19 mouse cellular contexts compared by ENCODE assay signal in genomic region chr4:90218520-90218919, GRCm38 (mm10). TPM values are rescaled to one million over a fixed set of nuclear protein-coding genes. Genes with fewer than 3 reads are reported as not detected.
DNase-seq lines count a peak whose midpoint lies in the region; ATAC-seq lines count a peak whose summit lies in the region.
"Had no signal": no experiment of that assay in that cellular context is flagged by ENCODE, and none has a peak within 500 bp of the region (broad histone marks: within the 10 kb centered on the region; RNA-seq: fewer than 3 reads in every experiment).

Gene Zfp352 (plus strand): TSS chr4:90218820.

- no peak for ATAC-seq in midbrain, embryonic 11.5 days (ENCODE audit: low FRiP score)
- no peak for ATAC-seq in midbrain, embryonic 14.5 days (ENCODE audit: low FRiP score, low TSS enrichment)
- ATAC-seq: activated CD4-positive, CD25-positive, alpha-beta regulatory T cell, adult 4 months; CD4-positive, CD25-positive, alpha-beta regulatory T cell, adult 4 months; Patski had no signal

- H3K4me1 ChIP-seq in midbrain, embryonic 11.5 days (ENCODE audit: control insufficient read depth, insufficient read depth, low read length) = no peaks in the 10 kb centered on the region
- H3K4me1 ChIP-seq in midbrain, embryonic 14.5 days (ENCODE audit: control insufficient read depth, insufficient read depth, low read length) = no peaks in the 10 kb centered on the region

- peak; percentile 39 for DNase-seq in midbrain, embryonic 11.5 days (ENCODE audit: low spot score, missing footprints)
- DNase-seq in midbrain, embryonic 14.5 days = no peak
- DNase-seq: adrenal gland, adult 2 months; adrenal gland, adult 8-10 months; adrenal gland, postnatal 10 days; adrenal gland, postnatal 14 days; adrenal gland, postnatal 25 days; adrenal gland, postnatal 36 days; B cell, adult 2 months; cerebellum, adult 11 months; cerebellum, adult 11-12 months; cerebellum, adult 18-20 months; cerebellum, adult 2 months had no signal

- H3K9ac ChIP-seq in midbrain, embryonic 11.5 days (ENCODE audit: low read length) = no peak within 1 kb of the TSS
- no peak within 1 kb of the TSS for H3K9ac ChIP-seq in midbrain, embryonic 14.5 days (replicated peaks; ENCODE audit: low read length)

- no peaks in the 10 kb centered on the region for H3K36me3 ChIP-seq in midbrain, embryonic 11.5 days (ENCODE audit: control insufficient read depth, insufficient read depth, low read length)
- no peaks in the 10 kb centered on the region for H3K36me3 ChIP-seq in midbrain, embryonic 14.5 days (ENCODE audit: control insufficient read depth, insufficient read depth, low read length)
- H3K36me3 ChIP-seq: G1E had no signal

- H3K4me3 ChIP-seq in midbrain, embryonic 11.5 days (ENCODE audit: low read depth, low read length) = no peak within 1 kb of the TSS
- H3K4me3 ChIP-seq in midbrain, embryonic 14.5 days (replicated peaks; ENCODE audit: low read depth, low read length) = no peak within 1 kb of the TSS

- no peak within 1 kb of the TSS for H3K27ac ChIP-seq in midbrain, embryonic 11.5 days (ENCODE audit: low read depth, low read length)
- no peak within 1 kb of the TSS for H3K27ac ChIP-seq in midbrain, embryonic 14.5 days (replicated peaks; ENCODE audit: low read depth, low read length)

- H3K9me3 ChIP-seq in midbrain, embryonic 11.5 days (ENCODE audit: control insufficient read depth, low read length) = no peaks in the 10 kb centered on the region
- H3K9me3 ChIP-seq in midbrain, embryonic 14.5 days (ENCODE audit: control insufficient read depth, low read length) = no peaks in the 10 kb centered on the region

- 84% methylated on average over 2 of the region's 2 CpGs for WGBS in midbrain, embryonic 11.5 days
- WGBS in midbrain, embryonic 14.5 days = 93% methylated on average over 2 of the region's 2 CpGs

- no peak within 1 kb of the TSS for H3K4me2 ChIP-seq in midbrain, embryonic 11.5 days
- no peak within 1 kb of the TSS for H3K4me2 ChIP-seq in midbrain, embryonic 14.5 days (ENCODE audit: low read length)

- H3K27me3 ChIP-seq in midbrain, embryonic 11.5 days (ENCODE audit: control insufficient read depth, insufficient read depth, low read length) = no peaks in the 10 kb centered on the region
- H3K27me3 ChIP-seq in midbrain, embryonic 14.5 days (ENCODE audit: control insufficient read depth, insufficient read depth, low read length) = no peaks in the 10 kb centered on the region
- H3K27me3 ChIP-seq: CH12.LX, Patski had no signal

RNA-seq across cellular contexts. Expression of gene Zfp352, which starts in this region (rescaled TPM):
- polyA plus RNA-seq in midbrain, embryonic 11.5 days (2014; fragmentation: Nextera tagmentation; extraction: Ambion mirVana) = not detected in 2 replicates
- not detected in 2 replicates for polyA plus RNA-seq in midbrain, embryonic 14.5 days (2014; fragmentation: Nextera tagmentation; extraction: Ambion mirVana)
- polyA plus RNA-seq: adrenal gland, adult 2 months; brain, embryonic 14.5 days; cerebellum, adult 2 months; G1E; Patski had no signal

Comparison
In these comparisons a context has a peak if more than half of its experiments do, and no peak if none do; other contexts are left out.
1. Peak in DNase-seq in midbrain, embryonic 11.5 days; RNA of the gene not detected or under 1 TPM.